Mouse (Mus musculus) T-cell, adult 2 months (primary cell): ENCODE measurements around the gene Olfr980.
"Not testable (repeated sequence)": the region's sequence is repeated elsewhere in the genome, so short reads cannot be mapped to it uniquely, and the experiment has no call there.

Experiments used
- DNase-seq: peaks from one replicate; pipeline ENCODE4 v3.0.0; 2022; ENCODE audit warnings: low spot score

Gene Olfr980

GRCm38 (mm10) chr9:40009482-40009881 lies at the start of gene Olfr980:
Olfr980 (minus strand) TSS chr9:40009582.
- no peak for DNase-seq

DNA sequence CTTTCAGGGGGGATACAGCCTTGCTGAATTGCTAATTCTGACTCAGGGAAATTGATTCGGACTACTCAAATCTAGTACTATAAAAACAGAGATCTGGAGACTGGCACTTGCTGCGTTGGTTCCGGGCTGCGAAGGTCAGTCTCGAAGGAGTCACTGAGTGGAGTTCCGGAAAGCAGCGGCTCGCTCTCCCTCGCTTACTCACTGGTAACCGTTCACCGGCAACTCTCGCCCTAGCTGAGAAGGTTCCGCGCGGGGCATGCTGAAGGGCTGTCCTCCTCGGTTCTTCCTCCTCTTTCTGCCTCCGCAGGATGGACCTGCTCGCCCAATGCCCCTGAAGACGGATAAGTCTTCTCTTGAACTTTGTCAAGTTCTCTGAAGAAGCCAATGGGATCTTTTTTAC lies 40.8 kb upstream of the Olfr980 start:
- no peak for DNase-seq

DNA sequence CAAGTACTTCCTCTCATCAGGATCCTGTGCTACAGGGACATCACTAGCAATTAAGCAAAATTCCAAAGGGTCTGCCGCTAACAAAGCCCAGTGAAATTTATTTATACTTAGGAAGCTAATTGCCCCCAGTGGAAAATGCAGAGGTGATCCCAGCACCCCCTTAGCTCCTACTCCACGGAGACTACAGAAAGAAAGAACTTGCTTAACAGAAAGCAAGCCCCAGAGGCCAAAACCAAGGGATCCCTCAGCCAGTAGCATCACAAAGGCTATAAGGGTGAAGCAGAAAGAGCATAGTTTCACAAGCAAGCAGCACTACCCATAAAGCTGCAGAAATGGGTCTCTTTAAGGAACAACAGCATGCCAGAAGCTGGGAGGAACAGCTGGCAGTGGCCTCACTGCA lies 11.8 kb upstream of the Olfr980 start, which contains the start of gene Olfr981:
Gene Olfr981, plus strand, starts transcription at position 301 of the 400 bp plus-strand sequence.
- no peak for DNase-seq

- no peak for DNase-seq
These were observed 6.0 kb downstream of the Olfr980 start, which contains the start of gene Olfr979 for GRCm38 (mm10) chr9:40003365-40003764. Olfr979 (minus strand) TSS chr9:40003465.

GRCm38 (mm10) chr9:39991813-39992212 lies 17.6 kb downstream of the Olfr980 start, which contains the start of gene Olfr978:
Olfr978 (plus strand) TSS chr9:39992113.
- DNase-seq, result no peak

- not testable (repeated sequence) for DNase-seq
These were observed 32.7 kb downstream of the Olfr980 start for GRCm38 (mm10) chr9:39976581-39977145.

DNA sequence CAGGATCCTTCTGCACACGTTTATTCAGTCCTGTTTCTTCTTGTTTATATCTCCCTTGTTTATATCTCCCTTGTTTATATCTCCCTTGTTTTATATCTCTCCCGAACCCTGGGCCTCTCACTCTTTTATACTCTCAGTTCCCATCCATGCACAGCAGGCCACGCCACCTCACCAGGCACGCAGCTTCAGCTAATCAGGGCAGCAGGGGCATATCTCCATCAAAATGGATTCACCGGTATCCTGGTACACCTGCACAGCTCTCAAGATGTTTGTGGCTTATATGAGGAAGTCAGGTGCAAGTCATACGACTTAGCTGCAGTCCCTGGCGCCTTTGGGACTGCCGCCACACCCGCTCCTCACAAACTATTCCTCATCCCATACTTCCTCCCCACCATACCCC lies 48.3 kb downstream of the Olfr980 start, which contains the start of gene Olfr976:
Gene Olfr976, minus strand, starts transcription at position 101 of the 400 bp plus-strand sequence.
- not testable (repeated sequence) for DNase-seq
